Mouse (Mus musculus): ENCODE data around the gene Tbpl1.

DNA sequence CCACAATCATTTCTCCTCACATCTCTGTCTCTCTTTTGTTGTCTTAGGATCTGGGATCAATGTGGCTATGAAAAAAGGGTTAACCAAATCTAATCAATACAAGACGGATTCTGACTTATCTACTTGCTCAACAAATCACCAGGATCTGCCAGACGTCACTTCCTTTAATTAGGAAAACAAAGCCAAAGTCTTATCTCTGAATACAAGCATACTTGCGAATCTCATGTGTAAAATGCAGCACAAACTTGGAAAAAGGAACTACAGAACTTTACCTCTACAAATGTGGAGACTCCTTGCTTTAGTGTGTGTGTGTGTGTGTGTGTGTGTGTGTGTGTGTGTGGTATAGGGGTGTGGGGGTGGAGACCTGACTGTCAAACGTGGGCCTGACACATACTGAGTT is 6.6 kb downstream of the Tbpl1 start:
- TF ChIP-seq POLR2A (IDR thresholded peaks at IDR 0.05; ENCODE audit: insufficient read depth, low read depth, low read length) (no peak), CTCF (IDR thresholded peaks at IDR 0.05) (no peak), EP300 (IDR thresholded peaks at IDR 0.05; ENCODE audit: insufficient read depth, low read depth, low read length) (no peak)
